Mouse (Mus musculus): Measurements from ENCODE around the gene Eps8l3. TPM values are rescaled to one million over a fixed set of nuclear protein-coding genes. Genes with fewer than 3 reads are reported as not detected.
A peak's percentile ranks its signal among the peaks of the same experiment; 100 is the strongest.
"Not testable (repeated sequence)": the region's sequence is repeated elsewhere in the genome, so short reads cannot be mapped to it uniquely, and the experiment has no call there.

Eps8l3 gene
- polyA plus RNA-seq, 1 experiment from 2014 or later, result 0.13 TPM

DNA sequence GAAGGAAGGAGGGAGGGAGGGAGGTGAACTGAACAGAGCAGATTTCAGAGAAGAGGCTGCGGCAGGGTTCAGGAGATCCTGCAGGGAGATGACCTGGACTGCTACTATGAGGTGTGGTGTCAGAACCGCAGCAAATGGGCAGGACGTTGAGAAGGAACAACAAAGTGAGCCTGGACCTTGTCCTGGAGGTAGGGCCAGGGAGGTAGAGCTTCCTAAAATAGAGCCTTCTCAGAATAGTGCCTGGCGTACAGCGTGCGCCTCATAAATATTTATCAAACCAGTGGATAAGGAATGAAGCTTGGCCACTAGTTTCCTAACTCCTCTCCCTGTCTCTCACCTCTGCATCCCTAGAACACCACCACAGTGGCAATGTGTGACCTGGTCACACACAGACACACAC lies 19.4 kb upstream of the Eps8l3 start:
- Histone ChIP-seq H3K4me2 (ENCODE audit: low read length) (no peak overlapping the region), H3K9ac (ENCODE audit: low read depth, low read length) (no peak overlapping the region), H3K4me1 (replicated peaks; ENCODE audit: insufficient read depth, low read length) (no peaks in the 10 kb centered on the region), H3K9me3 (replicated peaks; ENCODE audit: low read length) (no peaks in the 10 kb centered on the region), H3K27ac (no peak overlapping the region), H3K4me3 (replicated peaks; ENCODE audit: low read depth, low read length) (no peak overlapping the region), H3K27me3 (ENCODE audit: insufficient read depth, low read length) (no peaks in the 10 kb centered on the region), H3K36me3 (ENCODE audit: insufficient read depth, low read length) (no peaks in the 10 kb centered on the region)
- TF ChIP-seq CTCF (IDR thresholded peaks at IDR 0.05; ENCODE audit: low read depth), result no peak
- ATAC-seq (replicated peaks; ENCODE audit: low FRiP score, low read depth), result no peak
- DNase-seq (ENCODE audit: low spot score), result no peak
- 52% methylated on average over 6 of the region's 6 CpGs for WGBS

DNA sequence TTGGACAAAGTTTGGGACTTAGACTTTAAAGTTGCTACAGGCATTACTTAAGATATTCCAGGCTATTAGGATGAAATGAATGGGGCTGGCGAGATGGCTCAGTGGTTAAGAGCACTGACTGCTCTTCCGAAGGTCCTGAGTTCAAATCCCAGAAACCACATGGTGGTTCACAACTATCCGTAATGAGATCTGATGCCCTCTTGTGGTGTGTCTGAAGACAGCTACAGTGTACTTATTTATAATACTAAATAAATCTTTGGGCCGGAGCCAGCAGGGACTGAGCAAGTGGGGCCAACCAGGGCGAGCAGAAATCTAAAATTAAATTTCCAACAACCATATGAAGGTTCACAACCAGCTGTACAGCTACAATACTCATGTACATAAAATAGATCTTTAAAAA lies 15.5 kb upstream of the Eps8l3 start:
- not testable (repeated sequence) for DNase-seq (ENCODE audit: low spot score); H3K36me3 ChIP-seq (ENCODE audit: insufficient read depth, low read length); ATAC-seq (replicated peaks; ENCODE audit: low FRiP score, low read depth); H3K4me1 ChIP-seq (replicated peaks; ENCODE audit: insufficient read depth, low read length); H3K4me2 ChIP-seq (ENCODE audit: low read length); H3K4me3 ChIP-seq (replicated peaks; ENCODE audit: low read depth, low read length); H3K9ac ChIP-seq (ENCODE audit: low read depth, low read length); H3K9me3 ChIP-seq (replicated peaks; ENCODE audit: low read length); H3K27ac ChIP-seq; H3K27me3 ChIP-seq (ENCODE audit: insufficient read depth, low read length)
- TF ChIP-seq CTCF (IDR thresholded peaks at IDR 0.05; ENCODE audit: low read depth), result peak; percentile 35; the same call in 1 of the 2 replicates
- WGBS, result 87% methylated on average over 5 of the region's 5 CpGs

DNA sequence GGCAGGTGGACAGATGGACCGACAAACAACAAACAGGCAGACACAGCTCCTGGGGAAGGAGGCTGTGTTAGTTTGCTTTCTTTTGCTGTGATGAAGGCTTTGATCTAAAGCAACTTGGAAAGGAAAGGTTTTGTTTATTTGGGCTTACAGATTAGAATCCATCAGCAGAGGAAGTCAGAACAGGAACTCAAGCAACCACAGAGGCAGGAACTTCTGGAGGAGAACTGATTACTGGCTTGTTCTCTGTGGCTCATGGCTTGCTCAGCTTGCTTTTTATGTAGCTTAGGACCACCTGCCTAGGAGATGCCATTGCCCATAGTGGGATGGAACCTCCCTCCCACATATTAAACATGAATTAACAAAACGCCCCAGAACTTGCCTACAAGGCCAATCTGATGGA lies 14.6 kb upstream of the Eps8l3 start:
- H3K27me3 ChIP-seq (ENCODE audit: insufficient read depth, low read length), result no peaks in the 10 kb centered on the region
- H3K36me3 ChIP-seq (ENCODE audit: insufficient read depth, low read length), result no peaks in the 10 kb centered on the region
- WGBS, result 57% methylated on average over 2 of the region's 2 CpGs
- no peak overlapping the region for H3K27ac ChIP-seq
- DNase-seq (ENCODE audit: low spot score), result no peak
- no peaks in the 10 kb centered on the region for H3K9me3 ChIP-seq (replicated peaks; ENCODE audit: low read length)
- no peak overlapping the region for H3K9ac ChIP-seq (ENCODE audit: low read depth, low read length)
- no peak overlapping the region for H3K4me3 ChIP-seq (replicated peaks; ENCODE audit: low read depth, low read length)
- no peak for TF ChIP-seq CTCF (IDR thresholded peaks at IDR 0.05; ENCODE audit: low read depth)
- ATAC-seq (replicated peaks; ENCODE audit: low FRiP score, low read depth), result no peak
- no peak overlapping the region for H3K4me2 ChIP-seq (ENCODE audit: low read length)
- no peaks in the 10 kb centered on the region for H3K4me1 ChIP-seq (replicated peaks; ENCODE audit: insufficient read depth, low read length)

DNA sequence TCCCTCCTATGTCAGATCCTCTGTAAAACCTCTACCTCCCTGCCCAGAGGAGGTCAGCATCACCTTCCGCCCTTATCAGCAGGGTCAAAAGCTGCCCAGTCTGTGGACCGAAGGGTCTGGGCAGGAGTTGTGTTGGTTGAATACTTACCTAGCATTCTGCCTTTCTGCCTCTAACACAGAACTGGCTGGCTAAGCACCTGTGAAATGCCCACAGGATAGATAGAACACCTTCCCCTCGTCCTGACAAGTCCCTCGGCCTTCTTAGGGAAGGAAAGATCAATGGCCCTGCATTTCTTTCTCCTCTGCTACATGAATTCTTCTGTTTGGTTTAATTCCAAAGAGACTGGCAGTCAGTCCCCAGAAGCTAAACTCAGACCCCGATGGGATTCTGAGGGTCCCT lies 13.6 kb upstream of the Eps8l3 start:
- H3K4me3 ChIP-seq (replicated peaks; ENCODE audit: low read depth, low read length), result no peak overlapping the region
- no peak overlapping the region for H3K4me2 ChIP-seq (ENCODE audit: low read length)
- H3K27ac ChIP-seq, result no peak overlapping the region
- WGBS, result 83% methylated on average over 5 of the region's 5 CpGs
- no peak for TF ChIP-seq CTCF (IDR thresholded peaks at IDR 0.05; ENCODE audit: low read depth)
- no peak for DNase-seq (ENCODE audit: low spot score)
- H3K36me3 ChIP-seq (ENCODE audit: insufficient read depth, low read length), result no peaks in the 10 kb centered on the region
- no peaks in the 10 kb centered on the region for H3K27me3 ChIP-seq (ENCODE audit: insufficient read depth, low read length)
- no peaks in the 10 kb centered on the region for H3K9me3 ChIP-seq (replicated peaks; ENCODE audit: low read length)
- no peak for ATAC-seq (replicated peaks; ENCODE audit: low FRiP score, low read depth)
- H3K4me1 ChIP-seq (replicated peaks; ENCODE audit: insufficient read depth, low read length), result no peaks in the 10 kb centered on the region
- no peak overlapping the region for H3K9ac ChIP-seq (ENCODE audit: low read depth, low read length)

DNA sequence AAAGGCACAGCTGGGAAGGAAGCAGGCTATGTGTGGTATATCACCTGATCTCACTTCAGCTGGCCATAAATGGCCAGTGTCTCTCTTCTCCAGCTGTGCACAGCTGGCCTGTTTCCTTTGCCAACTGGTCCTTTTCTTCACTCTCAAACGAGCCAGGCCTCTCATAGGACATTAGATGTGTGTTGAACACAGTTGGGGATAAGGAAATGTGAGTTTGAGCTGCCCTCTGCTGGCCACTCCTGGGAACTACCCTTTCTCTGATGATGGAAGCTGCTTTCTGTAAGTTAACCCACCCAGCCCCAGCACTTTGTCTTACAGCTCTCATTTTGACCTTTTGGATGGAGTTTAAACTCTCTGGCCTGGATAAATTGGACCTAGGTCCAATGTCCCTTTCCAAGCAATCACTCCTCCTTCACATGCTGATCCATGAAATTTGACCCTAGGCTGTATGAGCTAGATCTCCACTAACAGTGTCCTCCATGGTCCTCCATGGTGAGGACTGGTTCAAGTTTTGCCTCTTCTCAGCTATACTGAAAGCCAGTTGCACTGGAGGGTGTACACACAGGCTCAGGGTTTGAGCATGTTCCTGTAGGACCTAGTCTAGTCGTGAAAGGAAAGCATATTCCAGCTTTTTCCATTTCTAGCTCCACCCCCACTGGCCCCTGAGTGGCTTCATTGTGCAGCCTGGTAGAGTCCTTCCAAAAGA lies 13.0 kb upstream of the Eps8l3 start:
- WGBS, result 8% methylated on average over 2 of the region's 2 CpGs
- no peak overlapping the region for H3K4me2 ChIP-seq (ENCODE audit: low read length)
- peak; percentile 67 for ATAC-seq (replicated peaks; ENCODE audit: low FRiP score, low read depth)

DNA sequence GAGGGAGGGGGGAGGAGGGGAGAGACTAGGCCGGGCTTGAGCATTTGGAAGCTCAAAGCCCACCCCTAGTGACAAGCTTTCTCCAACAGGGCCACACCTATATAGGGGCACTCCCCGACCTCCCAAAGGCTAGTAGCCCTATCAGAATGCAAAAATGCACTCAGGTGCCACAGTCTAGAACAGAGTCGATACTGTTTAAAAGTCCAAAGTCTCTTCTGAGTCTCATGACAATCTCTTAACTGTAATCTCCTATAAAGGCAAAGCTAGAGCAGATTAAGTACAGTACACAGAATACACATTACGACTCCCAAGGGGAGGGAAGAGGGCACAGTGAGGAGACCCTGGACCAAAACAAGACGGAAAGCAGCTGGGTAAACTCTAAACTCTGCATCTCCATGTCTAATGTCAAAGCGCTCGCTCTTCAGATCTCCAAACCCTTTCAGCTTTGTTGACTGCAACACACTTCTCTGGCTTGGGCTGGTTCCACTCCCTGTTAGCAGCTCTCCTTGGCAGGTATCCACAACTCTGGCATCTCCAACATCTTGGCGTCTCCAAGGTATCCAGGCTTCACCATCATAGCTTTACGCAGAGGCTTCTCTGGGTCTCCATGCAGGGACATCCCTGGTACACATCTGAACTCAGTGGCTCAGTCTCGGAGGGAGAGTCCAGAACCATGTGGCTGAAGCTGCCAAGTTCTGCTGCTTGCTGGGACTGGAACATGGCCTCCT lies 11.5 kb upstream of the Eps8l3 start:
- no peak overlapping the region for H3K27ac ChIP-seq
- no peak for TF ChIP-seq CTCF (IDR thresholded peaks at IDR 0.05; ENCODE audit: low read depth)
- peak; percentile 40 for DNase-seq (ENCODE audit: low spot score)
- no peaks in the 10 kb centered on the region for H3K9me3 ChIP-seq (replicated peaks; ENCODE audit: low read length)
- ATAC-seq (replicated peaks; ENCODE audit: low FRiP score, low read depth), result no peak
- H3K4me2 ChIP-seq (ENCODE audit: low read length), result no peak overlapping the region
- no peak overlapping the region for H3K4me3 ChIP-seq (replicated peaks; ENCODE audit: low read depth, low read length)
- H3K4me1 ChIP-seq (replicated peaks; ENCODE audit: insufficient read depth, low read length), result no peaks in the 10 kb centered on the region
- WGBS, result 62% methylated on average over 10 of the region's 10 CpGs
- H3K9ac ChIP-seq (ENCODE audit: low read depth, low read length), result no peak overlapping the region
- no peaks in the 10 kb centered on the region for H3K27me3 ChIP-seq (ENCODE audit: insufficient read depth, low read length)
- H3K36me3 ChIP-seq (ENCODE audit: insufficient read depth, low read length), result no peaks in the 10 kb centered on the region

More for the DNA sequence above, 13.0 kb upstream of the Eps8l3 start:
- H3K4me3 ChIP-seq (replicated peaks; ENCODE audit: low read depth, low read length), result no peak overlapping the region
- no peaks in the 10 kb centered on the region for H3K27me3 ChIP-seq (ENCODE audit: insufficient read depth, low read length)
- H3K9me3 ChIP-seq (replicated peaks; ENCODE audit: low read length), result no peaks in the 10 kb centered on the region
- peak; percentile 97 for TF ChIP-seq CTCF (IDR thresholded peaks at IDR 0.05; ENCODE audit: low read depth)
- no peaks in the 10 kb centered on the region for H3K36me3 ChIP-seq (ENCODE audit: insufficient read depth, low read length)
- H3K9ac ChIP-seq (ENCODE audit: low read depth, low read length), result no peak overlapping the region
- peak; percentile 95 for DNase-seq (ENCODE audit: low spot score)
- H3K27ac ChIP-seq, result no peak overlapping the region
- no peaks in the 10 kb centered on the region for H3K4me1 ChIP-seq (replicated peaks; ENCODE audit: insufficient read depth, low read length)

All from kidney, postnatal 0 days (tissue).